Mouse (Mus musculus): ENCODE results near the gene 1700001O22Rik.

1700001O22Rik gene

DNA sequence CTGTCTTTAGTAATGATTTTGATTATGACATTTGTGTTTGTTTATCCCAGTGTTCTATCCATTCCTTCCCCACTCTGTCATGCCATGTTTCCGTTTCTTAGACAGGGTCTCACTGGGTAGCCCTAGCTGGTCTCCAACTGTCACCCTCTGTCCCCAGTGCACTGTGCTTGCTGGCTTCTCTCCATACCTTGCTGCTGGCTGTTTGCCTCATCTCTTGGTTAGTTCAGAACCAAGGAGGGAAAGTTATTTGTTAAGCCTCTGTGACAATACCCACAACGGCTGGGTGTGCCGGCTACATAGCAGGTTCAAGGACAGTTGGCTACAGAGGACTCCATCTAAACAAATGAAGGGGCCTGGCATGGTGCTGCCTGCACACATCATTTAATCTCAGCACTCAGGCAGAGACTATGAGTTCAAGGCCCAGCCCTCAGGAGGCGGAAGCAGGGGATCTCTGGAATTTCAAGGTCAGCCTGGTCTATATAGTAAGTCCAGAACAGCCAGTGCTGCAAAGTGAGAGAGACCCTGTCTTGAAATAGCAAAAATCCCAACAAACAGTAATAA is 55.8 kb downstream of the 1700001O22Rik start:
- no peak for DNase-seq

Measured in cerebellum, adult 11-12 months (tissue).